Mouse (Mus musculus): ENCODE data around the gene Slc44a2.
A peak's percentile ranks its signal among the peaks of the same experiment; 100 is the strongest.
"Not testable (repeated sequence)": the region's sequence is repeated elsewhere in the genome, so short reads cannot be mapped to it uniquely, and the experiment has no call there.

Gene Slc44a2

DNA sequence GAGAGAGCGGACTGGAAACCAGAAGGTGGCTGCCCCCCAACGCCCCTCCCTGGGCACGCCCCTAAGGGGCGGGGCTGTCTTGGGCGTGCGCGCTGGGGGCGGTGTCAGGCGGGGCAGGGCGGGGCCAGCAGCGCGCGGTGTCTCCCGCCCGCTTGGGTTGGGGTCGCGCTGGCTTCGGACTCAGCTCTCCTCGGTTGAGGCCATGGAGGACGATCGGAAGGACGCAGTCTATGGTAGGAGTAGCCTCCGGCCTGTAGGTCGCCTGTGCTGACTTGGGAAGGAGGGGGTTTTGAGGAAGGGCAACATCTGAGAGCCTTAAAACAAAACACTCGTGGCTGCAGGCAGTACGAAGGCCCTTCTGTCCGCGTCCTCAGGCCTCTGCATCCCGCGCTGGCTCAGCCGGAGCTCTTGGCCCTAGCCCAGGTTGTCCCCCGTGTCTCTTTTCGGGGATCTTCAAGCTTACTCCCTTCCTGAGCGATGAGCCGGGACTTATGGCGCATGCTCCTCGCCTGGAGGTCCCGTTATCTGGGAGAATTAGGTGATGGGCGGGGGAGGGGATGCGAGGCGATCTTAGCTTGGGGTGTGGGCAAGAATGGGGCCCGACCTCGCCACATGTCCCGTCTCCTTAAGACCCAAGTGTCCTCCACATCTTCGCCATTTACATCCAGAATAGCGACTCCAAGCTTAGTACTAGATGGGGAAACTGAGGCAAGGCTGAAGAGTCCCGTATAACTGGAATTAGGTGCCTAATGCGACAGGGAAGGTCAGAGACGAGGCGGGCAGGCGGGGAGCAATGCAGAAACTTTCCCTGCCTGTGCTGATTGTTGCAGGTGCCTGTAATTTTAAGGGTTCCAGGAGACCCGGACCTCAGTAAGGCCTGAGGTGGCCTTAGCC, at the start of gene Slc44a2:
Gene Slc44a2 (plus strand): TSS at position 80 of the 894 bp plus-strand sequence.
- DNase-seq, result peak; percentile 91

DNA sequence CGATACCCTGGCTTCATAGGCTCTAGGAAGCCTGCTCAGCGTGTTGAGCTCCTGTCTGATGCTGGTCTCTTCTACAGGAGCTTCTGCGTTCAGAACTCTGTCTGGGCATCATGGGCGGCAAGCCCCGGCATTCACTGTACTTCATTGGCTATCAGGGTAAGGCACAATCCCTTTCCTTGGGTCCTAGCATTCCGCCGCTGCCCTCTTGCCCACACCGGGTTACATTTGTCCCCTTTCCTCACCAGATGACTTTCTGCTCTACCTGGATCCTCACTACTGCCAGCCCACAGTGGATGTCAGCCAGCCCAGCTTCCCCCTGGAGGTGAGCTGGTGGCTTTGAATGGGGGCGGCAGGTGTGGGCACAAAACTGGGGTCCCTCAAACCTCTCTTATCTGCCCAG, 48.1 kb upstream of the Slc44a2 start:
- DNase-seq, result no peak

DNA sequence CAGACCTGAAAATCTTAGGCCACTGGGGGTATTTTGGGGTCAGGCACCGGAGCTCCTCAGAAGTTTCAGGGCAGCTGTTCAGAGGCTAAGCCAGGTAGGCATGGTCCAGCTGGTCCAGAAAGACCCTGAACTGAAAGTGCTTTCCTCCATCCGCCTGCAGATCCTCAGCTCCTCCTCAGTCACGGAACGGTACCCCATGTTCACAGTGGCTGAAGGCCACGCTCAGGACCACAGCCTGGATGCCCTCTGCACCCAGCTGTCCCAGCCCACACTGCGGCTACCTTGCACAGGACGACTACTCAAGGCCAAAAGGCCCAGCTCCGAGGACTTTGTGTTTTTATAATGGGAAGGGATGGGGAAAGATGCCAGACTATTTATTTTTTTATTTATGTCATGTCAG, 47.4 kb upstream of the Slc44a2 start:
- DNase-seq, result no peak

DNA sequence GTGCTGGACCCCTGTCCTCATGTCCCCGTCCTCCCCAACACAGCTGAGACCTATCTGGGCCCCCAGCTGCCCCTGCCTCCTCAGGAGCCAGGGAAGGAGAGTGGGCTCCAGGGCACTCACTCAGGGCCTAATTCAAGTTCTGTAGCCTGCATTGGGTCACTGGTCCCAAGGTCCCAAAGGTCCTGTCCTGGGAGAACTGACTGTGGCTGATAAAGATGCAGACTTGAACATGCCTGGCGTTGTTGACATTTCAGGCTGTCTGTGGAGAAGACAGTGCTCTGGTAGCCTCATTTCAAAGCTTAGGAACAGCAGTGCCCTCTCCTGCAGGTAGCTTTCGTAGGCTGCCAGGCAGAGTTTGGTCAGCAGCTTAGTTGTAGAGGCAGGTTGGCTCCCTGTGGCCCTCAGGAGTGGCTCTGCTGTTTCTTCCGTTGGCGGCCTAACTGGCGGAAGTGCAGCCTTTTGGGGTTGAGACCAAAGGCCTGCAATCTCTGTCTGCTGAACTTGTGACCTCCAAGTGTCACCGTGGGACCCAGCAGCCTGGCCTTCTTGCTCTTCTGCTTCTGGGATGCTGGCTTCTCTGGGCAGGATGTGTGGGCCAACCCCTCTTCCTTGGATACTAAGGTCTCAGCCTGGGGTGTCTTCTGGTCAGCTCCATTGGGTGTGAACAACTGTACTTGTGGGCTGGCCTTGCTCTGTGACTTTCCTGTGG, 46.8 kb upstream of the Slc44a2 start:
- DNase-seq, result peak; percentile 57

DNA sequence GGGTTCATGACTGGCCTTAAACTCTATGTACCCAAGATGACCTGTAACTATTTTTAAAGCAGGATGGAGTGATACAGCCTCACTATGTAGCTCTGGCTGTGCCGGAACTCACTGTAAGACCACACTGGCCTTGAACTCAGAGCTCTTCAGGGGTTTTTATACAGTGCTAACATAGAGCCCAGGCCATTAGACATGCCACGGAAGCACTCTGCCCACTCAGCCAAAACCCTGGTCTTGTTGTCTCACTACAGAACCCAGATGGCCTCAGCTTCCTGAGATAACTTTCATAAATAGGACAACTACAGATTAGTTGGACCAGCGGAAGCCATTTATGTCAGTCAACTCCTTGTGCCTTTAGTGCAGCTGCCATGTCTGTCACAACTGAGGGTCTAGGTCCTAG, 46.2 kb upstream of the Slc44a2 start:
- no peak for DNase-seq

DNA sequence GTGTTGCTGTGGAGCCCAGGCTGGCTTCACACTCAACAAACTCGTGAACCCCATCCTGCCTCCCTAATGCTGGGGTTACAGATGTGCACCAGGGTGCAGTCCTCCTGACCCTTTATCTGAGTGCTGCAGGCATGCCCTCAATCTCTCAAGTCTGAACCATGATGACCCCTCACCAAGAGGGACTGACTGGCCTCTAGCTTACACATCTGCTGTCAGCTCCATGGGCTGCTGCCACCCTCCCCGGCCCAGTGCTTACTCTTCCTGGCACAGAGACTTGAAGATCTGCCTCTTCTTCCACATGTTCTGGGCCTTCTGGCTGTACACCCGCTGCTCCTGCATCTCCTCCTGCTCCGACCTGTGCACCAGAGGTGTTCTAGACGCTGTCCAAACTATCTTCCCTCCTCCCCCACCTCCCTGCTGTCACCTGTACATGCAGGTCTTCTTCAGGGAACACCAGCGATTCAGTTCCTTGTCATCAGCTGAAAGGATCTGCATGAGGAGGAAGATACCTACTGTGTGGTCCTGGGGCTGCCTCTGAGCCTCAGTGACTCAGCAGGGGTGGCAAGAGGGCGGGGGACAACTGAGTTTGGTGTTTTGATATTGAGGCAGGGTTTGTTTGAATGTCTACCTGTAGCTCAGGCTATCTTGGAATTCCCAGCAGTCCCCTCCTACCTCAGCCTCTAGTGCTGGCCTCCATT, 45.3 kb upstream of the Slc44a2 start:
- DNase-seq, result no peak

DNA sequence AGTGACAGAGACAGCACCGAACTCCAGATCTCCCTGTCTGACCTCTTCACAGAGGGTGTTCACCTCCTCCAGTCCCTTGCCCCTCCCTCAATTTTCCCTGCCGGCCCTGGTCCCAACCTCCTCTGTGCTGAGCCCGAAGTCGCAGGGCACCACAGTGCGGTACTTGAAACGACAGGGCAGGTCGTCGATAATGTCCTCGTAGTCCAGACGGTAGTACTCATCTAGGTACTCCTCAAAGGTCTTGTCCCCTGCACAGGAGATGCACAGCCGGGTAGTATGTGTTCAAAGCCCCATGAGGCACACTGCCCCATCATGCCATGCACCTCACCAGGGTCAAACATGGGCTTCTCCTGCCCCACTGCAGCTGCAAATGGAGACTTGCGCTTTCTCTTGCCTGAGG, 44.8 kb upstream of the Slc44a2 start:
- no peak for DNase-seq

DNA sequence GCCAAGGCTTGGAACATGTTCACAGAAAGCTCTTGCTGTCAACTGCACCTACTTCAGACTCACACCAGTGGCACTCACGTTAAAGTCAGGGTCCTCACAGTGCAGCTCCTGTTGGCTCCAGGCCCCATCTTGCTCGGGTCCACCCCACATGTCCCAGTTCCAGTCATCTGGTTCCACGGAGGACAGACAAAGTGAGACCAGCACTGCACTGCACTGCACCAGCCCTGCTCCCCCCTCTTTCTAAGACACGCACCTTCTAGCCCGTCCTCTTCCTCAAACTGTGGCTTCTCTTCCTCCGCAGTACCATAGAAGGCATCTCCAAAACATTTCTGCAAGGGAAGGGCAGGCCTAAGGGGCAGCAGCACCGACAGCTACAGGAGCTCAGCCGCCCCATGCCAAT, 44.2 kb upstream of the Slc44a2 start:
- no peak for DNase-seq

DNA sequence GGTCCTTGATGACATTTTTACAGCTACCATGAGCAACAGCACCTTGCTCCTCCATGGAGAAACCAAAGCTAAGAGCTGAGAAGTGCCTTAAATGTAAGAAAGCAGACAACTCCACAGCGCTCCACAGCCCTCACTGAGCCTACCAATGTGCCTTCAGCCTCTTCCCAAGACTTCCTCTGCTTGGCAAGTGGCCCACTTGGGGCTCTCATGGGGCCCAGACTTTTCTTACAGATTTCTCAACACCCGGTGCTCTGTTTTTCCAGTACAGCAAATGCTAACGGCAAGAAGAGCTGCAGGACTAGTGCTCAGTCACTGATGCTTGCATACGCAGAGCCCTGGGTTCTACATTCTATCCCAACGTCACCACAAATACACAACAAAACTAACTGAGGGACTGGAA, 42.7 kb upstream of the Slc44a2 start:
- DNase-seq, result no peak

DNA sequence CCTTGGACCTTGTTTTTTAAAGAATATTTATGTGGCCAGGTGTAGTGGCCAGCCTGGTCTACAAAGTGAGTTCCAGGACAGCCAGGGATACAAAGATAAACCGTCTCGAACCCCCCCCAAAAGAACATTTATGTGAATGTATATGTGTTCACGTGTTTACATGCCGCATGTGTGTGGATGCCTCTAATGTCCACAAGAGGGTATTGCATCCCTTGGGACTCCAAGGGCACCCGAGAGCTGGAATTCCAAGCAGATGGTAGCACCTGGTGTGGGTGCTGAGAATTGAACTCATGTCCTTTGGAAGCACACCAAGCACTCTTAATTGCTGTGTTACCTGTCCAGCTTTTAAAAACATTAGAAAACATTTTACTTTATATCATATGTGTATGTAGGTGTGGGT, 36.9 kb upstream of the Slc44a2 start:
- DNase-seq, result no peak

DNA sequence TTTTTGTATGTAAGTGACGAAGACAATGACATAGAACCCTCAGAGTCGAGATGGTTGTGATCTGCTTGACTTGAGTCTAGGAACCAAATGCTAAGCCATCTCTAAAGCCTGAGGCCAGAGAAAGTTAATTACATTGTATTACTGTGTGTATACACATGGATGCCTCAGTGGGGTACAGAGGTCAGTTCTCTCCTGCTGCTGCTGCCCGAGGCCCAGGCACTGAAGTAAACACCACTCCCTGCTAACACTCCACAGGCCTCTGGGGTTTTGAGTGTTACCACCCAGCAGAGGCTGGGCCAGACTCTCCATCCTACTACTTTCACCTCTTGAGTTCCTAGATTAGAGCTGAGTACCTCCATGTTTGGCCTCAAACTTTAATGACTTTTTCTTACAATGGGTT, 36.5 kb upstream of the Slc44a2 start:
- no peak for DNase-seq

DNA sequence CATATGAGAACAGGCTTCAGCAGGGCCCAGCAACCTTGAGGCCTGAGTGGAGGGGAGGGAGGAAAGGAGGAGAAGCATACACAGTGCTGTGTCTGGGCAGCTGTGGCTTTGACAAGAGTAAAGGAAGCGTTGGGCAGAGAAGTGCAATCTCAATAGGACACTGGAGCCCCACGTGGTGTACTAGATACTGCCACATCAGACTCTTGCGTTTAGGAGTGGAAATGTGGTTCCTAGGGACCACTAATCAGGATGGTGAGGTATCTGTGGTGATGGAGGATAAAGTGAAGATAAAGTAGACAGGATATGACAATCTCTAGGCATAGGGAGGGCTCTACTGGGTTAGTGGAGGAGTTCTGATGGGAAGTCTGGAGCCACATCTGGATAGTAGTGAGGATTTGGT, 33.7 kb upstream of the Slc44a2 start:
- no peak for DNase-seq

DNA sequence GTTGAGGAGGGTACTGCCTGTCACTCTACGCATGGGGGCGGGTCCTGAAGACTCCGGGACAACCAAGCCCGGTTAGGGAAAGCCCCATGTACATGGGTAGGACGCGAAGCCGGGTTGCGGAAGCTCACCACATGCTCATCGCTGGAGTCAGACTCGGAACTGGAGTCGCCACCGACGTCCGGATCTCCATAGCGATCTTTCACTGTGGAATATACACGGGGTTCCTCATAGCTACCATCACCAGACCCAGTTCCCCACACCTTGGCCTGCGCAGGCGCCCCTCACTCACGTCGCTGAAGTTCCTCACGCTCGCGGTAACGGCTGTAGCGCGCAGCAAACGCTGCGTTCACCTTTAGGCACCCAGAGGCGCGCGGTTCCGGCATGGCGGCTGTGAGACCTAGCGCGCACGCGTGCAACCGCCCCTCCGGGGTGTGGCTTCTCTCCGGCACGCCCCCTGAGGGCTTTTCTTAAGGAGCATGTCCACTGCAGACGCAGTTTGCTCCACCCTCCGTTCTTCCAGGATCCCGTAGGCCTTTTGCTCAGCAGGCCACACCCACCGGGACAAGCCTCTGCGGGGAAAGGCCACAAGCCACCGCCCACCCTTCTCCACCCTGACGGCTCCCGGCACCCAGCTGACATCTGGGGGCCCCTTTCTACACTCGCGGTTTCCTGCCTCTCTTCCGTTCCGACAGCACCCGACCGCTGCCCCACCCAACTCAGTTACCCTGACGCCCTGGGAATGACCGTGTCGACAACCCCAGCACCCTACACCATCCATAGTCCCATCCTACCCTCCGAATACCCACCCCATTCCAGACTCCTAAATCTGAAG, 32.7 kb upstream of the Slc44a2 start, which contains the start of gene Kri1:
Gene Kri1 (minus strand): TSS at position 399 of the 832 bp plus-strand sequence.
- peak; percentile 100 for DNase-seq

DNA sequence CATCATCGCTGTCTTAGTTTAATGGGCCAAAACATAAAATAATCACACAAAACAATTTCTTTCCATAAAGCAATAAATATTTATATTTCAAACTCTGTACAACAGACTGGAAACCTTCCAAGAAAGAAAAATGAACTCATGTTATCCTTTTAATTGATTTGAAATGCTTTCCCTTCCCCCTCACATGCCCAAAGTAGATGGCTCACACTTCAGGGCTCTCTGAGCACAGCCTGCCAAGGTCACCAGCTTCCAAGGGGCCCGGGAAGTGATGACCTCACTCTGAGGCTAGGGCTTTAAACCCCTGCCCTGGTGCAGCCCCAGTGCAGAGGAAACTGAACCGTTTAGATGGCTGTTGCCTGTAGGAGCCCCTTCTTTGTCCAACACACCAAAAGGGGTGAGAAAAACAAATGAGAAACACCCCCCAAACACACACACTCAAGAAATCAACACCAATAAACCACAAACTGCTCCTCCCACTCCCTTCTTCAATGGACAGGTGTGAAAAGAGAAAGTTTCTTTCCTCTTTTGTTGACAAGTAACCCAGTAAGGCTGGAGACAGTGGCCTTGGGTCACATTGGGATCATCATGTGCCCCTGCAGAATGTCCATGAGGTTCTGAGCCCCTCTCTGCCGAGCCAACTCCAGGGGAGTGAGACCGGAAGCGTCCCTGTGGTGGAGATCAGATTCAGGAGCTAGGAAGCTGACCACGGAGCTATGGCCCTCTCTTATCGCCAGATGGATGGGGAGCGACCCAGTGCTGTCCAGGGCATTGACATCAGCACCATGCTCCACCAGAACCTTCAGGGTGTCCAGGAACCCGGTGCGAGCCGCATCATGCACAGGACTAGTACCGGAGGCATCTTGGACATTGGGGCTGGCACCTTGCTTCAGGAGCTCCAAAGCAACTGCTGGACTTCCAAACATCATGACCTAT, 31.8 kb upstream of the Slc44a2 start:
- peak; percentile 51 for DNase-seq

DNA sequence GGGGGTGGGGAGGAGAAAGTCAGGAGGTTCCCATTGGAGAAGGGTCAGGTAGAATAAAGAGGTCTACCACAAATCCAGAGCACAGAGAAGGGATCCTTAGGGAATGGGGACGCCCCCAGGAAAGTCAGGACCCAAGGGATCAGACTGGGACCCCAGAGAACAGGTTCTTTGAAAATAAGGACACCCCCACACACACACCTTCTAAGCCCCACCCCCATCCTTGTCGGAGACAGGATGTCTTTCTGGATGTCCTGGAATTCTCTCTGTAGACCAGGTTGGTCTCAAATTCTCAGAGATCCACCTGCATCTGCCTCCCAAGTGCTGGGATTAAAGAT, 31.2 kb upstream of the Slc44a2 start:
- no peak for DNase-seq

DNA sequence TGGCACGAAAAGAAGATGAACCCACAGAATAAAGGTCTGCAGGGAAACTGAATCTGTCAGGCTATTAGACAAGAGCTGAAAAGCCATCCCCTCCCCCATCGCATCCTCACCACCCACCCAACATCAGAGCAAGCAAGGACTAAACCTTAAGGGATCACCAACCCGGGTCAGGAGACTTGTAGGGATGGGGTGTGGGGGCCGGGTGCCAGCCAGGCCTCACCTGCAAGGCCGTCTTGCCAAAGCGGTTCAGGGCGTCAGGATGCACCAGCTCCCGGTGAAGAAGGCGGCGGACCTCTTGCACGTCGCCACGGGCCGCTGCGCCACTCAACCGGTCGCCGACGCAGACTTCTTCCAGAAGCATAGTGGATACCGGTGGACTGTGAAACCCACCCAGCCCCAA, 29.9 kb upstream of the Slc44a2 start:
- no peak for DNase-seq

DNA sequence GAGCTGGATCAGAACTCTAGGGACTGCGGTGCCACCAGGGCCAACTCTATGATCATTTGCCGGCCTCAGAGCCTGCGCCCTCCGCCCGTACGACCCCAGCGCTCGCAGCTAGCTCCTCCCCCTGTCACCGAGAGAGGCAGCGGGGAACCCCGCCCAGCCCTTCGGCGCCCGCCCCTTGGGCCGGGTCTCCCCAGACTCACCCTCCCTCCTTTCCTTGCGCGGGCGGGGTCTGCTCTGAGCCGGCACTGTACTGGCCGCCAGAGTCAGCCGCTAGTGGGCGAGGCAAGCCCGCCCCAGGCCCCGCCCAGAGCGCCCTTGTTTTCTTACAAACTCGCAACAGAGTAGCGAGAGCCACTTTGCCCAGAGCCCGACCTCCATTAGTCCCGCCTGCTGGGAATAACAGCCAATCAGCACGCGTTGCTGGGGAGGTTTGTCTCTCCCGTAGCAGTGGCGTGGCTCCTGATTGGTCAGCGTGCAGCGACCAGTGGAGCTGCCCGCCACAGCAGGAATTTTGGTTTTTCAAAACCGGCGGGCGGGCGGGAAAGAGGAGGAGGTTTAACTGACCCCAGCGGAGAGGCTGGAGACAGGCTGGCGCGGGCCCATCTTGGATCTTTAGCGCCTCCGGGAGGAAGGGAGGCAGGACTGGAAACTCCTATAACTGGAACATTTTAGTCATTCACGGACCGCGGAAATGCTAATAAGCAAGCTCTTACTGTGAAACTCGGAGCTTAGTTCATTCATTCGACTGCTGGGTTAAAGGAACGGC, 29.3 kb upstream of the Slc44a2 start, which contains the start of gene Cdkn2d:
Gene Cdkn2d (minus strand): TSS at position 386 of the 766 bp plus-strand sequence.
- DNase-seq, result peak; percentile 100

DNA sequence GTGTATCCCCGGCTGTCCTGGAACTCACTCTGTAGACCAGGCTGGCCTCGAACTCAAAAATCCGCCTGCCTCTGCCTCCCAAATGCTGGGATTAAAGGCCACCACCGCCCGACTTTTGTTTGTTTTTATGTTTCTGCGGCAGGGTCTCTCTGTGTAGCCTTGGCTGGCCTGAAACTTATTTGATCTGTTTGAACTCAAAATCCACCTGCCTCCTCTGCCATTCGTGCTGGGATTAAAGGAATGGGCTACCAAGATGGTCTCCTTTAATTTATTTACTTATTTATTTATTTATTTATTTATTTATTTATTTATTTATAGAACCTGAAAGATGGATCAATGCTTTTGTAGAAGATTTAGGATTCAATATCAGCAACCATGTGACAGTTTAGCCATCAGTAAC, 28.6 kb upstream of the Slc44a2 start:
- not testable (repeated sequence) for DNase-seq

DNA sequence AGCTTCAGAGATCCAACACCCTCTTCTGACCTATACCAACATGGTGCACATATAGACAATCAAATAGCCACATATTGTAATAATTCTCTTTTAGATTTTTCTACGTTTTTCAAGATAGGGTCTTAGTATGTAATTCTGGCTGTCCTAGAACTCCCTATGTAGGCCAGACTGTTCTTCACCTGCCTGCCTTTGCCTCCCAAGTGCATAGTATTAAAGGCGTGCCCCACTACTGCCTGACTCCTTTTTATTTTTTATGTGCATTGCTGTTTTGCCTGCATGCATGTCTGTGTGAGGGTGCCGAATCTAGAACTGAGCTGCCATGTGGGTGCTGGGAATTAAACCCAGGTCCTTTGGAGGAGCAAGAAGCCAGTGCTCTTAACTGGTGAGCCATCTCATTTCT, 28.2 kb upstream of the Slc44a2 start:
- DNase-seq, result no peak

DNA sequence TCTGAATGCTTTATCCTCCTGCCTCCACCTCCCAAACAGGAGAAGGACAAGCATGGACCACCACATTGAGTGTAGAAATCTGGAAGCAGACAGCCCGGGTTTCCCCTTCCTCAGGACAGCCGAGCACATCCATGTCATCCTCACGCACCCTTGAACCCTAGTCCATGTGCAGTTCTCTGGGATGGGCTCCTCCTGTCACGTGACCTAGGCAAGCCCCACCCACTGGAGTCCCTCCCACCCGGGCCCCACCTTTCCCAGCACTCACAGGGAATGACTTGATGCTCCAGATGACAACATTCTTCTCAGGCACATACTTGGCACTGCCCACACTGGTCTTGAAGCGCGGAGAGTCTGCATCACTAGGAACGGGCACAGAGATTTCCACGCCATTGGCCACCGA, 21.5 kb upstream of the Slc44a2 start:
- DNase-seq, result no peak

DNA sequence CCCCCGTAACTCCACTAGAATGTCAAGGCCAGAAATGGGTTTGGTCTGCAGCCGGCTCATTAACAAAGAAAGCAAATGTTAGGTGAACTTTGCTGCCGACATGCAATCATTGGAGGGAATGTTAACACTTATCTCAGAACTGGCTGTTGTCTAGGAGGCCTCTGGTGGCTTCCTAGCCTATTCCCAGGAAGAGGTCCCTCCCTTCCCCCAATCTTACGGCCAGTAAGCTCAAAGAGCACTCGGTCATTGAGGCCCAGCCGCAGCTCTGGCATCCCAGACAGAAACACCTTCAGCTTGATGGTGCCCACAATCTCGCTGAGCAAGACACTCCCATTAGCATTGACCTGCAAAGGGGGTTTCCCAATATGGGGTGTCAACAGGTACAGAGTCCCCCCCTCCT, 15.4 kb upstream of the Slc44a2 start:
- no peak for DNase-seq

Measured in lung, postnatal 10 days (tissue).